Mouse (Mus musculus): Measurements from ENCODE around the gene Tradd. TPM values are rescaled to one million over a fixed set of nuclear protein-coding genes. Genes with fewer than 3 reads are reported as not detected.
A peak's percentile ranks its signal among the peaks of the same experiment; 100 is the strongest.
"Not testable (repeated sequence)": the region's sequence is repeated elsewhere in the genome, so short reads cannot be mapped to it uniquely, and the experiment has no call there.

Gene Tradd
- polyA plus RNA-seq, 1 experiment = 32.6 TPM

DNA sequence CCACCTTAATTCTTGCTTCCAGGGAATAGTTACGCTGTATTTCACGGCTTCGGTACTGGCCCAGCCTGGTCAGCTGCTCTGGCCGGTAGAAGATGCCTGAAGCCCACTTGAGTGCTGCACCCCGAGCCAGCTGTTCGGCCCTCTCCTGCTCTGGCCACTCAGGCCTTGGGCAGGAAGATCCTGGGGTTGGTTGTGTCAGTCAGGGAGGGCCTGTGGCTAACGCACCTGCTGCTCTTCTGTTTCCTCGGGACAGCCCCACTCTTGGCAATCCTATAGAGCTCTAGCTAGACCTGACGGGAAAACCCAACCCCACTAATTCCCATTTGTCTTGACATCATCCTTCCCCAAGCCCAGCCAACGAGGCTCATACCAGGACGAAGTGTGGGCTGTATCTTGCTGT is 30.8 kb upstream of the Tradd start:
- Histone ChIP-seq H3K9me3 (no peaks in the 10 kb centered on the region), H3K4me3 (replicated peaks) (peak overlapping the region; percentile 97), H3K4me1 (peaks cover 81% of the 10 kb centered on the region), H3K36me3 (replicated peaks; ENCODE audit: low read length) (peaks cover 47% of the 10 kb centered on the region), H3K27me3 (replicated peaks) (no peaks in the 10 kb centered on the region)
- TF ChIP-seq FLI1 (IDR thresholded peaks at IDR 0.05; ENCODE audit: low read length) (no peak), GATA1 (IDR thresholded peaks at IDR 0.05; ENCODE audit: borderline replicate concordance, low read length) (no peak)

DNA sequence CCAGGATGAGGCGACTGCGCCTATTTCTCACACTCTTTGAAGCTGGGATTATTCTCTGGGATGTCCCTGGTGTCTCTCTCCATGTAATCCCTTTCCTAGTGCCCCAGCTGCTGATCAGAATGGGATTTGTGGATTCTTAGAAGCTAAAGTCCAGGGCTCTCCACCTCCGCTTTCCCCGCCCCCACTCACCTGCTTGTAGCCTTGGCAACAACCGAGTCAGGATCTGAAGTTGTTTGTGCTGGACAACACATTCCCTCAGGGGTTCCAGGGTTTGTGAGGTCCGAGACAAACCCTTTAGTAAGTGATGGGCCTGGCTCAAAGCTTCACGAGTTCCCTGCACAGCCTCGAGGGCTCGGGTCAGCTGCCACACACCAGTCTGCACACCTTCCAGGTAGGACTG is 30.4 kb upstream of the Tradd start:
- H3K9me3 ChIP-seq = no peaks in the 10 kb centered on the region
- H3K4me1 ChIP-seq = peaks cover 81% of the 10 kb centered on the region
- TF ChIP-seq GATA1 (IDR thresholded peaks at IDR 0.05; ENCODE audit: borderline replicate concordance, low read length) (no peak), FLI1 (IDR thresholded peaks at IDR 0.05; ENCODE audit: low read length) (no peak)
- no peaks in the 10 kb centered on the region for H3K27me3 ChIP-seq (replicated peaks)
- H3K4me3 ChIP-seq (replicated peaks) = peak overlapping the region; percentile 97
- H3K36me3 ChIP-seq (replicated peaks; ENCODE audit: low read length) = peaks cover 42% of the 10 kb centered on the region

DNA sequence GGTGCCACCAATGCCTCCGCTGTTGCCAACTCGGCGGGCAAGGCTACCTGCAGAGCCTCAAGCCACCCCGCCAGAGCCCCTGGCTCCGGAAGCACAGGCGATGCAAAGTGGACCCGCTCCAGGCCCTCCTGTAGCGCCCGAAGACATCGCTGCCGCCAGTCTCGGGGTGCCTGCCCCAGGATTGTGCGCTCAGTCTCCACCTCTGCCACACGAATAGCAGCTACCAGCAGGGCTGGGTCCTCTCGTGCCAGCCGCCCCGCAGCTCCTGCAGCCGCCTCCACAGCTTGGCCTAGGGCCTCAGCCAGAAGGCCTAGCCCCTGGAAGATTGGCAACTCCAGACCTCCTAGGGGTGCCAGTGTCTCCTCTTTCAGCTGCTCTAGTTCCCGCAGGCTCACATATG is 29.0 kb upstream of the Tradd start:
- peak overlapping the region; percentile 14 for H3K4me3 ChIP-seq (replicated peaks)
- no peaks in the 10 kb centered on the region for H3K9me3 ChIP-seq
- no peak for TF ChIP-seq GATA1 (IDR thresholded peaks at IDR 0.05; ENCODE audit: borderline replicate concordance, low read length)
- H3K27me3 ChIP-seq (replicated peaks) = no peaks in the 10 kb centered on the region
- peaks cover 30% of the 10 kb centered on the region for H3K36me3 ChIP-seq (replicated peaks; ENCODE audit: low read length)
- peaks cover 82% of the 10 kb centered on the region for H3K4me1 ChIP-seq

DNA sequence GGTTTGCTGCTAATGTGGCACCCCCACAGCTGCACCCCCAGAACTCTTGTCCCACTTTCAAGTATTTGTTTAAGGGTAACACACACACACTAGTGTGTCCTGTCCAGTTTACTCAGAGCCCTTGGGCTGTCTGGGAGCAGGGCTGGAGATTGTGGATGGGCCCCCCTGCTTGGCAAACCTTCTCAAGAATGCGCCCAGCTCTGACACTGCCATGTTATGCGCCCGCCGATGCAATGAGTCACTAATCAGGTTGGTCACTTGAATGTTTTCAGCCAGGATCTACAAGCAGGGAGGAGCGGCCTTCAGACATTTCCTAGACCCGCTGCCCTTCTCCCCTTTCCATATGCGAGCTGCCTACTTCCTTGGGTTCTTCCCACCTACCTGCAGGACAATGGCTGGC is 28.1 kb upstream of the Tradd start:
- H3K9me3 ChIP-seq = no peaks in the 10 kb centered on the region
- peaks cover 78% of the 10 kb centered on the region for H3K4me1 ChIP-seq
- H3K4me3 ChIP-seq (replicated peaks) = no peak overlapping the region
- TF ChIP-seq GATA1 (IDR thresholded peaks at IDR 0.05; ENCODE audit: borderline replicate concordance, low read length) (no peak), FLI1 (IDR thresholded peaks at IDR 0.05; ENCODE audit: low read length) (no peak)
- peaks cover 29% of the 10 kb centered on the region for H3K36me3 ChIP-seq (replicated peaks; ENCODE audit: low read length)
- no peaks in the 10 kb centered on the region for H3K27me3 ChIP-seq (replicated peaks)

DNA sequence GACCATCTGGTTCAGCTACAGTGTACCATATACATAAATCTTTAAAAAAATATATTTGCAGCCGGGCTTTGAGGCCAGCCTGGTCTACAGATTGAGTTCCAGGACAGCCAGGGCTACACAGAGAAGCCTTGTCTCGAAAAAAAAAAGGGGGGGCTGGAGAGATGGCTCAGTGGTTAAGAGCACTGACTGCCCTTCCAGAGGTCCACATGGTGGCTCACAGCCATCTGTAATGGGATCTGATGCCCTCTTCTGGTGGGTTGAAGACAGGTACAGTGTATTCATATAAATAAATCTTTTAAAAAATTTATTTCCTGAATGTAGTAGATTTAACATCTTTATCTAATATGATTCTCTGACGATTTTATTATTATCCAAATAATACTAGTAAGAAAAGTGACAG is 27.4 kb upstream of the Tradd start:
- not testable (repeated sequence) for H3K9me3 ChIP-seq; H3K27me3 ChIP-seq (replicated peaks); H3K4me3 ChIP-seq (replicated peaks)
- peaks cover 29% of the 10 kb centered on the region for H3K36me3 ChIP-seq (replicated peaks; ENCODE audit: low read length)
- peaks cover 74% of the 10 kb centered on the region for H3K4me1 ChIP-seq

DNA sequence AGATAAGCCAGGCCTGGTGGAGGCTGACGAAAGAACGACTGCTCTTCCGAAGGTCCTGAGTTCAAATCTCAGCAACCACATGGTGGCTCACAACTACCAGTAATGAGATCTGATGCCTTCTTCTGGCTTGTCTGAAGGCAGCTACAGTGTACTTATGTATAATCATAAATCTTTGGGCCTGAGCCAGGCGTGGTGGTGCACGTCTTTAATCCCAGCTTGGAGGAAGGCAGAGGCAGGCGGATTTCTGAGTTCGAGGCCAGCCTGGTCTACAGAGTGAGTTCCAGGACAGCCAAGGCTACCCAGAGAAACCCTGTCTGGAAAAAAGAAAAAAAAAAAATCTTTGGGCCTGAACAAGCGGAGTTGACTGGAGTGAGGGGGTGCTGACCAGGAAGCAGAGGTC is 27.0 kb upstream of the Tradd start:
- H3K9me3 ChIP-seq; H3K4me3 ChIP-seq (replicated peaks); H3K27me3 ChIP-seq (replicated peaks): not testable (repeated sequence)
- peaks cover 29% of the 10 kb centered on the region for H3K36me3 ChIP-seq (replicated peaks; ENCODE audit: low read length)
- peaks cover 72% of the 10 kb centered on the region for H3K4me1 ChIP-seq

DNA sequence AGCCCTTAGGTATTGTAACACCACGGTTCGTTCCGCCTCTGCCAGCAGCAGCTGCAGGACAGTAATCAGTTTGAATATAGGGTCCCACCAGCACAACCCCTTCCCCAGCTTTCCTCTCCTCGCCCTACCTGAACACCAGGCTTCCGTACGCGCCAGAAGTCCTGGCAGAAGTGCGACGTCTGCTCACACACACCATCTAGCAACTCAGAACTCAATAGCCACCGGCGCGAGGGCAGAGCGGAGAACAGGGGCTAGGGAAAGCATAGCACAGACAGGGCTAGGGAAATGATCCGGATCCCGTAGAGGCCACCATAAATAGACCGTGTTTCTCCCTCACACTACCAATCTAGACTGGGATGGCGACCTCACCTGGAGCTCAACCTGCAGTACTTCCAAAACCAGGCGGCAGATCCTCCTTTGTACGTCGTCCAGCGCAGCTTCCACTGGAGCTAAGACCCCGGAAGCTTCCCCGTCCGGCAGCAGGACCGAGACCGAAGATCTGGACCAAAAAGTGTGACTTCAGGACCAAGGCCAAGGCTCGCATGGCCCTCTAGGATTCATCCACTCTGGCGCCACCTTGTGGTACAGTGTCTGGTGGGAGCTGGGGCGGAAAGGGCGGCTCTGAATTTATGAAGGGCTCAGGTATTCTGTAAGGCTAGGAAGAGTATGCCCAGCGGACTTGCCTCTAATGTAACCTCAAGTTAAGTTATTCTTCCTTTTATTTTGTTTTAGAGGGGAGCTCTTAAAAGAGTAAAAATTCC is 26.3 kb upstream of the Tradd start:
- Histone ChIP-seq H3K4me3 (replicated peaks) (peak overlapping the region; percentile 94), H3K27me3 (replicated peaks) (peaks cover 2% of the 10 kb centered on the region), H3K36me3 (replicated peaks; ENCODE audit: low read length) (peaks cover 29% of the 10 kb centered on the region), H3K9me3 (no peaks in the 10 kb centered on the region), H3K4me1 (peaks cover 70% of the 10 kb centered on the region)
- TF ChIP-seq FLI1 (IDR thresholded peaks at IDR 0.05; ENCODE audit: low read length) (no peak), GATA1 (IDR thresholded peaks at IDR 0.05; ENCODE audit: borderline replicate concordance, low read length) (no peak)

DNA sequence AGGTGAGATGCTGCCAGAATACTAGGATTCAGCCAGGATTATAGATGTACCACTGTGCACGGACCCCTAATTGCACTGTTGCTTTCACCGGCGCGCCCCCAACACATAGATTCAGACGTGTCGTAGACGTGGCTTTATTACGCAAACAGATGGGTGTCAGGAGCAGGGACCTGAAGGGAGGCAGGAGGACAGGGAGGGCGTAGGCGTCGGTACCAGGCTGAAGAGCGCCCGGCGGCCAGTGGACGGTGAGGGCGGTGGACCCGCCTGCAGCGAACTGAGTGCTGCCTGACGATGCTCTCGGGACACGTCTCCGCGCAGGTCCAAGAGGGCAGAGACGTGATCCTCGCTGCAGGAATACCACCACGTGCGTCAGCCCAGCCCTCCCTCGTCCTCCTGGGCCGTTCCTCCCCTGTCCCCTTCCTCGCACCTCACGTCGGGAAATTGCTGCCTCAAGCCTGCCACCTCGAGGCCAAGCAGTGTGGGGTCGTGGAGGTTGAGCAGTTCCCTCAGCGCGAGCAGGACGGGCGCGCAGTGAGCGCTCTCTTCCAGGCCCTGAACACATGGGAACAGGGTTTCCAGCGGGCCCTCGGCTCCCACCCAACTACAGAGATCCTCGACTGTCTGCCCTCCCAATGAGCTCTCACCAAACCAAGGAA is 25.5 kb upstream of the Tradd start, which contains the start of gene 4931428F04Rik:
4931428F04Rik (minus strand) TSS at position 60 of the 656 bp plus-strand sequence.
- peak within 1 kb of the TSS; percentile 94 for H3K4me3 ChIP-seq (replicated peaks)
- no peak for TF ChIP-seq GATA1 (IDR thresholded peaks at IDR 0.05; ENCODE audit: borderline replicate concordance, low read length)
- TF ChIP-seq FLI1 (IDR thresholded peaks at IDR 0.05; ENCODE audit: low read length) = no peak
- H3K9me3 ChIP-seq = no peaks in the 10 kb centered on the region
- H3K36me3 ChIP-seq (replicated peaks; ENCODE audit: low read length) = peaks cover 32% of the 10 kb centered on the region
- H3K27me3 ChIP-seq (replicated peaks) = peaks cover 6% of the 10 kb centered on the region
- peaks cover 67% of the 10 kb centered on the region for H3K4me1 ChIP-seq

DNA sequence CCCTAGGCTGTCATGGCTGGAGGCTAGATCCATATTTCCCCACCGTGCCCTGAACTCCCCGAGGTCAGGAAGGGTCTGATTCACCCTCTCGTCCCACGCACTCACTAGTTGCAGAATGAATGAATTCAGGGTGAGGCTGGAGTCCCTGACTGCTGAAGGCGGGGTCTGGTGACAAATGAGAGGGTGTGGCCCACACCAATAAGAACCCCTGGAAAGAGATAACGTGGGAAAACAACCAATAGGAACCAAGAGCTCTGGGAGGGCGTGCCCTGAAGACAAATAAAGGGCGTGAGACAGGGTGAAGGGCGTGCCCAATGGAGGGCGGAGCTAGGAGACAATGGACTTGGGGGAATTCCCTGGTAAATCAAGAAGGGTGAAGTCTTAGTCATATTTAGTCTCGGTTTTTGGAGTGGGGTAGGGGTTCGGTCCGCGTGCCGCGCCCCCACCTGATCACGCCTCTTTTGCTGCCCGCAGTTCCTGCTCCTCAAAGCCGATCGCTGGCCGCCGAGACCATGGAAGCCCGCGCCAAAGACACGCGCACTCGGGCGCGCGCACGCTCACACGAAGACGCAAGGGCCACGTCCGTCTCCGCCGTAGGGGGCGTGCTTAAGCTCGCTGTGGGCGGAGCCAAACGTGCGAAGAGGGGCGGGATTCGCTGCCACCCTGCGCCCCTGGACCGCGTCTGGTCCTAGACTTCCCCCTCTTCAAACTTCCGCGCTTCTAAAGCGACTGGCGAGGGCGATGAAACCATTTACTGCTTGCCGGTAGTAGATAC is 24.7 kb upstream of the Tradd start:
- Histone ChIP-seq H3K4me3 (replicated peaks) (peak overlapping the region; percentile 94), H3K4me1 (peaks cover 61% of the 10 kb centered on the region), H3K9me3 (no peaks in the 10 kb centered on the region), H3K27me3 (replicated peaks) (peaks cover 9% of the 10 kb centered on the region), H3K36me3 (replicated peaks; ENCODE audit: low read length) (peaks cover 28% of the 10 kb centered on the region)
- TF ChIP-seq FLI1 (IDR thresholded peaks at IDR 0.05; ENCODE audit: low read length) (no peak), GATA1 (IDR thresholded peaks at IDR 0.05; ENCODE audit: borderline replicate concordance, low read length) (no peak; the same call in 2 of the 3 replicates)

DNA sequence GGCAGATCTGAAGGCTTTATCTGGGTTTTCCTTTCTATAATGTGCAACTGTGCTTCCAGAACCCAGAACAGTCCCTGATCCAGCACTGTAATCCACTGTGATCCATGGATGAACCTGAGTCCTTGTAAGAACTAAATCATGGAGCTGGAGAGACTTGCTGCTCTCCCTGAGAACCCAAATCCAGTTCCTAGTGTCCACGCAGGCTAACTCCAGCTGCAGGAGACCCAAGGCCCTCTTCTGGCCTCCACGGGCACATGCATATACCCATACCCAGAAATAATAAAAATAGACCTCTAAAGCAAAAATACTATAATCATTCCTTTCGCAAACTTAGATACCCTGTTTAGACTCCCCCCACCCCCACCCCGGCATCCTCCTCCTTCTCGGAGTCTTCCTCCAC is 23.8 kb upstream of the Tradd start:
- Histone ChIP-seq H3K27me3 (replicated peaks) (peaks cover 9% of the 10 kb centered on the region), H3K4me1 (peaks cover 58% of the 10 kb centered on the region), H3K9me3 (no peaks in the 10 kb centered on the region), H3K36me3 (replicated peaks; ENCODE audit: low read length) (peaks cover 19% of the 10 kb centered on the region), H3K4me3 (replicated peaks) (no peak overlapping the region)
- TF ChIP-seq FLI1 (IDR thresholded peaks at IDR 0.05; ENCODE audit: low read length) (no peak), GATA1 (IDR thresholded peaks at IDR 0.05; ENCODE audit: borderline replicate concordance, low read length) (no peak)
